Mouse (Mus musculus) Muller cell, postnatal 12 days (primary cell): ENCODE results near the gene Stra6.

Experiments used
- DNase-seq: peaks from one replicate; pipeline ENCODE4 v3.0.0-alpha.2; 2015; ENCODE audit errors: inconsistent ontology term

Gene Stra6

DNA sequence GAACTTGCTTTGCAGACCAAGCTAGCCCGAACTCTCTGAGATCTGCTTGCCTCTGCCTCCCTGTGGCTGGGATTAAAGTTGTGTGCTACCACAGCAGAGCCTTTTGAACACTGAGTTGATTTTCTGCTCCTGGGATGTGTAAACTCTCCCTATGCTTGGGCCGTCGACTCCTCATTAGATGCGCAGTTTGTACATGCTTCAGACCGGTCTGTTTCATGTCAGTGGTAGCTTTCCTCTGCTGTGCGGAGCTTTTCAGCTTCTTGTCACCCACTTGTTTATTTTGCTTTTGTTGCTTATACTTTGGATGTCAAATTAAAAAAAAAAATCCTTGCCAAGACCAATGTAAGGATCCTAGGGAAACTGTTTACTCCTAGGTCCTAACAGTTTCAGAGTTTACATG is 32.4 kb downstream of the Stra6 start:
- no peak for DNase-seq

DNA sequence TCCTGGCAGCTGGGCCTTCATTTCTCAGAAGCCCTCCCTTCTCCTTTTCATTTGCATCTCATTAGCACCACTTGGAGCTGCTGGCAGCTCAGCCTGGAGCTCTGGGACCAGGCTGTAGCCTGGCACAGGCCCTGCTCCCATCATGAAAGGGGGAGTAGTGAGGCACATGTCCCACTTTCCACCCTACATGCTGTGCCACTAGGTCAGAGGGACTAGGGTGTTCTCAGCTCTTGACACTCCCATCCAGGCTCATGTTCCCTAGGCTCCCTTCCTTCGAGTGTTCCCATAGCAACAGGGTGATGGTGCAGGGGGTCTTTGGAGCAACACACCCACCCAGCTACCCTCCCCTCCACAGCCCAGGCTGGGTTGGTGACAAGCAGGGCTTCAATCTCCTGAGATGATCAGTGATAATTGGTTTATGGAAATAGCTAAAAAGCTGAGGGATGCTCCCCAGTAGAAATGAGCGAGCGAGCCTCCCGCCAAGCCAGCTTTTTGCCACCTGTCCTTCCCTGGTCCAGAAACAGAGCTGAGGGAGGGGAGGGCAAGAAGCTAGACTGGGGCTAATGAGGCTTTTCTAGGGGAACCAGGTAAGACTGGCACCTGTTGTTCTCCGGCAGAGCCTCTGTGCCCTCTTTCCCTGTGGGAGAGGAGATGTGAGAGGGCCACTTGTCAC is 33.2 kb downstream of the Stra6 start:
- DNase-seq: peak; percentile 20

DNA sequence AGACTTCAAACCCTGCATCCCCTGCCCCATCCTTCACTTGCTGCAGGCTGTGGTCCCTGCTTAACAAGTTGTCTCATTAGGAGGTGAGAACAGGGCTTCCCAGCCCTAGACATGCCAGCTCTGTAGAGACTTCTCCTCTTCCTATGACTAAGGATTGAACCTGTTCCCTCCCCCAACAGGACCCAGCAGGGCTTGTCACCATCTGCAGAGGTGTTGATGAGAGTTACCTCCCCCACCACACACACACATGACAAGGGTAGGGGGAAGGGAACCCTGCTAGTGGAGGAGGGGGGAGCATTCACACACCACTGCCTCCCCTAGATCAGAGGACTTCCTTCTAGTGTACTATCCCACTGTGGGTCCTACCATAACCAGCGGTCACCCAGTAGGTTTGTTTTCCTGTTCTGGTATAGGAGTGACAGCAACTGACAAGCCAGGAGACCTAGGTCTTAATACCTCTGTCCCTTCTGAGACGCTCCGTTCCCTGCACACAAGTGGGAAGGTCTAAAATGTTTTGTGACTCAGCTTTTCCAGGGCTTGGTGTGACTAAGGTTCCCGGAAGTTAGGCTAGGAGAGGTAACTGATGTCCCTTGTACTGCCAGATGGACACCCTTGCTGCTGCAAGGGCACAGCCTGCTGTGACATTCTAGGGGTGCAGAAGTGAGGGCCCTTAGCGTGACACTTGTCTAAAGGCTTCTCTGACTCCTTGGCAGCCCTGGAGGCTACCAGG is 36.4 kb downstream of the Stra6 start:
- no peak for DNase-seq

DNA sequence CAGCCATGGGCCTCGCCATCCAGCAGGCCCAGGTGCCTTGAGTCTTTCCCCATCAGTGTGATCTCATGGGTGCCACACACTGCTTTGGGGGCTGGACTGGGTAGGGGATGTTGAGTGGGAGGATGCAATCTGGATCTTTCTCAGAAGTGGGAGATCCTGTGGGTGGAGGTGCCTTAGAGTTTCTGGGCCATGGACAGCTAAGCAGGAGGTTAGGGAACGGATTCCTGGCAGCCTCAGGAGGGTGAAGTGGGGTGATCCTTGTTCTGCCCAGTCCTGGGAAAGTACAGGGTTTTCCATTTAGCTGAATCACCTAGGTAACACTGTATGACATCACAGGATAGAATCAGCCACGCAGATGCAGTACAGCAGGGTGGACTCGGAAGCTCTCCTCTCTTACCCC is 38.4 kb downstream of the Stra6 start:
- DNase-seq: no peak

DNA sequence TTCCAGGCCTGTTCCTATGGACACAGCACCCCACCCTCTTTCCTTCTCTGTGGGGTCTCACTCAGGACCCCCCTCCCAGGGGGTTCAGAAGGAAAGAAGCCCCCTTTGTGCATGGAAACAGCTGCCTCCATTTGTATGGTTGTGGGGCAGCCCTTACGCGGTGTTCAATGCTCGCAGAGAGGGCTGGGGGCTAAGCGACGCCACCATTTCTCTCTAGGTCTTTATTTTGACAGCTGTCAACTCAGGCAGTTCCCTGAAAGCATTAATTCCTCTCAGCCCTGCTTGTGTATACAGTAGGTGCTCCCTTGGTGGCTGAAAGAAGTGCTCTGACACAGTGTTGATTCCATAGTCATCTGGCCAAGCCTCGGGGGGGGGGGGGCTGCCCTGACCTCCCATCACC is 40.1 kb downstream of the Stra6 start:
- DNase-seq: no peak

DNA sequence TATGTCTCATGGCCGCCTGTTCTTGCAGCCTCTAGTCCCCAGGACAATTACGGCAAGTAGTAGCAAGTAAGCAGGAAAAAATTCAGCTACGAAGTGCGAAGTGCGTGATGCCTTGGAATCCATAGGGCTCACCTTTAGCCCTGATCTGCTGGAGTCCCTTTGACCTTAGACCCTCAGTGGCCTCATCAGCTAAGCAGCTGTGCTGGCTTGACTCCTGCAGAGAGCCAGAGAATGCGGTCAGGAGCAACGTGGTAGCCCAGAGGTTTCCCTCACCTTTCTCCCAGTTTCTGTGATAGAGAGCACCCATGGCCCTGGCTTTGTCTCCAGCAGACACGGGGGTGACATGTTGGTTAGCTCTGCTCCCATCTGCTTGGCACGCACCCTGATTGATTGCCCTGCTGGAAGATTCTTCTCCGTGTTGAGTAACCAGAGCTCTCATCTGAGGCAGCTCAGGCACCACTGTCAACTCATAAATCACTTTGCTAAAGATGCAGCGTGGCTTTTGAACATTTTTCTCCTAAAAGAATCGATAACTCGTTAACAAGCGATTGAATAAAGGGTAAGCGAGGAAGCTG is 42.1 kb downstream of the Stra6 start:
- no peak for DNase-seq

DNA sequence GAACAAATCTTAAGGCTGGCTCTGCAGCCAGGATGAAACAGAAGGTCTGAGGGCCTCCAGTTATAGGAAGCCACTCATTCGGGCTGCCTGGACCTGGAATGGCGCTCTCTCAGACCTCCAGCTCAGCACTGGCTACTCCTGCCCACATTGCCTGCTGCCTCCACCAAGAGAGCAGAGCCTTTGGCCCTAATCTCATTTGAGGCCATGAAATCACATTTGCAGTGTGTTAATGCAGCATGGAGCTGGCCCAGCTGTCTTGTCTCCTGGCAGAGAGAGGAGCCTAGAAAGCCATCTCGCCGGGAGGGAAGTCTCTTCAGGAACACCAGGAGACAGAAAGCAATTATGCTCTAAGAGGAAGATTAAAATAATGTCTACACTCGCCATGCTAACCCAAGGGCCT is 43.9 kb downstream of the Stra6 start:
- DNase-seq: no peak

DNA sequence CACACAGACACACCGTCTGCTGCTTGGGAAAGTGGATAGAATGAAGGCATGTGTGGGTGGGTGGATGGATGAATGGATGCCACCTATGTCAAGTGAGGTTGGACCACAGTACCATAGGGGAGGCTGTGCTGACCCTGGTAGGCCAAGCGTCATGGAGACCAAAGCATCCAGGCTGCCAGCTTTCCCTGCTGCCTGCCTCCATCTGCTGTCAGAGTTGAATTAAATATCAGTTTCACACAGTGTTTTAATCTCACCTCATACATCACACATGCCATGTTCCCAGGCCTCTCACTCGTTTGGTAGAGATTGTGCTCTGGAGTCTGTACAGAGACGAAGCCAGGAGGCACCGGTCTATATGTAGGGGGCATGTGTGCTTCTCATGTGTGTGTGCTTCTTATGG is 47.2 kb downstream of the Stra6 start:
- DNase-seq: no peak

DNA sequence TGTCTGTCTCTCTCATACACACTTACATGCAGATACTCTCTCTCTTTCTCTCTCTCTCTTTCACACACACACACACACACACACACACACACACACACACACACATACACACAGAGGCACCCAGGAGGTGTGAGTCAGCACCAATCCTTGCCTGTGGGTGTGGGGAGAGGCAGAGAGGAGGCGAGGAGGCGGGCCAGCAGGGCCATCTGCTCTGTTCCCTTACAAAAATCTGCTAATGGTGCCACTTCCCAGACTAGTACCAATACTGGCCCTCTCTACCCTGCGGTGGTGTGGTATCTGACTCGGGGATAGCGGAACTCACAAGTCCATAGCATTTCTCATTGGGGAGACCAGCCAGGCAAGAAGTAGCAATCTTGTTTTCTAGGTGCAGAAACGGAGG is 47.8 kb downstream of the Stra6 start:
- peak; percentile 68 for DNase-seq

DNA sequence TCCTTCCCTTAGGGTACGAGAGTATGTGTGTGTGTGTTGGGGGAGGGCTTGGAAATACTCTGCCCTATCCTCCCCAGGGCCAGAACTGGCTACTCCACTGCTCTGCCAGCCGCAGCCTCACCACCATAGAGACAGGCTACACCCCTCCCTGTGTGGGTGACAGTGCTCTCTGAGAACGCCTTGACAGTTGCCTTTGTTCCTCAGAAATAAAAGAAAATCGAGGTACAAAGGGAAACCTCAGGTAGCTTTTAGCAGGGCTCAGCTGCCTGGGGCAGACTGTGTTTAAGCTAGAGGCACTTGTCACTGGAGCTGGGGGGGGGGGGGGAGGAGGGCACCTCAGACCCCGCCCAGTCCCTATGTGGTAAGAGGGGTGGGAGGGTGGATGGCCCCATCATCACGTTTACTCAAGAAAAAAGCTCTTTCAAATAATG is 48.7 kb downstream of the Stra6 start:
- DNase-seq: no peak

DNA sequence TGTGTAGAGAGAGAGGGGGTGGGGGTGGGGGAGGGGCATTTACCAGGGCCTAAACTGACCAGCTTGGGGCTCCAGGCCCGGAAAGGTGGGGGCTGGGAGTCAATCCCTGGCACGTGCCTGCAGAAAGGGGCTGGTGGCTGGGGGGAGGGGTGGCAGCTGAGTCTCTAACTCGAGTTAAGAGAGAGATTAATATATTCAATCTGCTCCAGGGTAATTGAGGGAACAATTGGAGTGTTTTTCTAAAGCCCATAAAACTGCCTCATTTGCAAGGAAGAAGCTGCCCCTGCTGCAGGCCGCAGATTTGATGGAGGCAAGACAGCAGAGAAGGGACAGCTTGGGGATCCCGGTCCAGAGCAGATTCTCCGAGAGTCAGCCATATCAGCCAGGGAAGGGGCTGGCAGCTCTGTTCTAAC is 49.3 kb downstream of the Stra6 start:
- no peak for DNase-seq

DNA sequence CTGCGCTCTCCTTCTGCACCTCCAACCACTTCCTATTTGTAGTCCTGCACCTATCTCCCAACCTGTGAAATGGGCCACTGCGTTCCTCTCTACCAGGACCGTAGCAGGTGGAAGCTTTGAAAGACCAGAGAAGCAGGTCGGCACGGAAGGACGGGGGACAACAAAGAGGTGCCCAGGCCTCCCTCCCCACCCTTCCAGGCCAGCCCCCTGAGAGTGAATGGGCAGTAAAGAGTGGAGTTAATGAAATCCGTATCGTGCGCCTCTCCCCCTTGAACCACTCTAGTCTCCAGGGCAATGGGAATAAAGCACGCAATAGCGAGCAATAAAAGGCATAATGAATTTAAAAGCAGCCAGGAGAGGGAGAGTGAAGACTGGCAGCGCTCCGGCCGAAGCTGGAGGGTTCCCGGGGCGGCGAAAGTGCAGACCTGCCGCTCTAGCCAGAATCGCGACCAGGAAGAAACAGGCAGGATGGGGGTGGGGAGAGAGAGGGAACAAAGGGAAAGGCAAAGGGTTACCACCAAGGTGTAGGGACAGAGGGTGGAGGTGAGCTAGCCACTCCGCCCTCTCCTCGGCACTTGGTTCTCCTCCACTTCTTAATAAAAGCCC is 49.8 kb downstream of the Stra6 start:
- DNase-seq: no peak

DNA sequence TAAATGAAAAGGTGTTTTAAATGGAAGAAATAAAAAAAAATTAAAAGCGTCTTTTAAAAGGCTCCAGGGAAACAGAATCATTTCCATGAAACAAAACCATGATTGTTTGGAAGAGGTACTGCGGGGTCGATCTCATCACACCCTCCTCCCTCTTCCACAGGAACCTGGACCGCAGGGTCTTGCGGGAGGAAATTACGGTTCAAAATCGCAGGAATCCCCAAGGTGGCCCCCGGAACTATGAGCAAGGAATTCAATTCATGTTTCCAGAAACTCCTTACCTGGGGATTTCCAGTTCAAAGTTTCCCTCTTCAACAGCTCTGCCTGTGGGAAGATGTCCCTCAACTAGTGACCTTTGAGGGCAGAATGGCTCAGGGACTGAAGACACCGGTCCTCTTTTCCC is 50.4 kb downstream of the Stra6 start:
- no peak for DNase-seq

DNA sequence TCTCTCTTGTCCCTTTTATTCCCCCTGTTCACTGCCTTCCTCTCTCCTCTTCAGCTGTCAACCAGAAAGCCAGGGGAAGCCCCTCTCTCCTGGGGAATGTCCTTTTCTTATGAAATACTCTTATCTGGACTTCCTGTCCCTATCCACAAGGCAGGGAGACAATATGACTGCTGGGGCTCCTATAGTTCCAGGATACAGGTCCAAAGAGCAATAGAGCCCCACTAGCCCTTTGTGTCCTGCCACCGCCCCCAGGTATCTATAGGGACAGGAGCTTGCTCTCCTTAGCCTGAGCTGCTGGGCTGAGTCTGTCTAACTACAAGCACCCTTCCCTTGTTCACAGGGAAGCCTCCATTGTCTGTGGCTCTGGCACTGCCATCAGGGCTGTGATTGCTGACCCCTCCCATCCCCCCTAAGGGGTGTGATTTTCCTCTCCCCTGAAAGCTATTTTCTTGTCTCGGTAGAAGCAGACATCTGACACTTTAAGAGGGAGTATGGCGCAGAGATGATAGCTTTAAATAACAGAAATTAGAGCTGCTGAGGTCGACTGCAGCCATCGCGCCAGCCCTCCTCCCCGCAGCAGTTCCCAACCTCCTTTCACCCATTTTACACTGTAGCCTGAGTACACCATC is 51.8 kb downstream of the Stra6 start:
- no peak for DNase-seq

DNA sequence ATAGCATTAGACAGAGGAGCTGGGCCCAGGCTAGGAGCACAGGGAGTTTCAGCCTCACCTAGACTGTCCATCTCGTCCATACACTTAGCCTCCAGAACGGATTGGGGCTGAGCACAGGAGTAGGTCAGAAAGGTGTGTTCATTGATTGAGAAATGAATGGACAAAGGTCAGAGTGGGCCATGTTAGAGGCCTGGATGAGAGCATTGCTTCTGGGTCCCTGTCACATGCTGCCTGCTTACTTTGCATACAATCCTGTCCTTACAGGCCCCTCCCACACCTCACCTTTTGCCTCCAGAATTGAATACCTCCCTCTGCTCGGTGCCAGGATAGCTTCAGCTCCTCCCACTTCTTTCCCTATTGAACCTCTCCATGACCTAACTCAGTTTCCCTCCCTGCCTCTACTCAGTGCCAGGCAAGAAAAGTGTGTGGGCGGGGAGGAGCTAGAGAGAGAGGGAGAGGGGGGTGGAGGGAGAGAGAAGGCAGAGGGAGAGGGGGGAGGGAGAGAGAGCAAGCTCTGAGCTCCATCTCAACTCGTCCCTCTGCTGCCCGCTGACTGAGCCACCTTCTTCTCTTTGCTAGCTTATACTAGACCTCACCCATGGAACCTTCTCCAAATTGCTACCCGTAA is 52.5 kb downstream of the Stra6 start:
- DNase-seq: no peak

DNA sequence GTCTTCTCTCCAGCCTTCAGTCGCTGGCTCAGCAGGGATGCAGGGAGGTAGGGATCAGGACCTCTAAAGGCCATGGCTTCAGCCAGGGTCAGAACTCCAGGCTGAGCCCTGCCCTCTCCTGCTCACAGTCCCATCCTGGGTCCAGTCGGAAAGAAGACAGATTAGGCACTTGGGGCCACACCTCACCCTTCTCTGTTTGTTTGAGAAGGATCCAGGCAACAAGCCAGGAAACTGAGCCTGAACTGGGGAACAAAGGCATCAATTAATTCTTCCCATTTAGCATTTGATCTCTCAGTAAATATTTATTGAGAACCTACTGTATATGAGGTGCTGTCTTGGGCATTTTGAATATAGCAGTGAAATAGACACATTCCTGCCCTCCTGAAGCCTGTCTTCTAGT is 55.1 kb downstream of the Stra6 start, which contains the start of gene Ccdc33:
TSS of gene Ccdc33 (minus strand) at position 153 of the 400 bp plus-strand sequence.
- no peak for DNase-seq

DNA sequence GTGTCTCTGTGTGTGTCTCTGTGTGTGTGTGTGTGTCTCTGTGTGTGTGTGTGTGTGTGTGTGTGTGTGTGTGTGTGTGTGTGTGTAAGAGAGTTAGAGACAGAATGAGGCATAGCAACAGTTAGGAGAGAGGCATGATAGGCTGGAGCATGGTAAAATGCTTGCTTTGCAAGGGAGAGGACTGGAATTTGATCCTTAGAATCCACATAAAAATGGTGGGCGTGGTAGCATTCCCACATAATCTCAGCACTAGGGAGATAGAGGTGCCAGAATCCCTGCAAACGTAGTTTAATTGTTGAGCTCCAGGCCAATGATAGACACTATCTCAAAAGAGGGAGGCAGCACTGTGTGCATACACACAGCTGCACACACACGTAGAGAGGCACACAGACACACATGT is 61.5 kb downstream of the Stra6 start:
- DNase-seq: no peak

DNA sequence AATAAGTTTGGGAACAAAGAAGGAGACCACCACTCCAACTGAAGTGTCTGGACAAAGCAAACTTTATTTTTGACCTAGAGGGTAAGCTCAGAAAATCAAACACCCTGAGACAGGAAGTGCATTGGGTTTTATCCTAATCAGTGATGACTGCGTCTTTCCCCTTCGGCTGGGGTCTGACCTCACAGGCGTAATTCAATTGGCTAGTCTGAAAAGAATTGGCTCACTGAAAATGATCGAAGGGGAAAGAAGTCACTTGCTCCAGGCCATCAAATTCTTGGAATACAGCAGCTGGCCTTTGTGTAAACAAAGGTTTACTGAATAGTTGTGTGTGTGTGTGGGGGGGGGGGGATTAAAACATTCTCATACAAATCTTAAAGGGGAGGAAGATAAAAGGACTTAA is 62.2 kb downstream of the Stra6 start:
- DNase-seq: peak; percentile 71

DNA sequence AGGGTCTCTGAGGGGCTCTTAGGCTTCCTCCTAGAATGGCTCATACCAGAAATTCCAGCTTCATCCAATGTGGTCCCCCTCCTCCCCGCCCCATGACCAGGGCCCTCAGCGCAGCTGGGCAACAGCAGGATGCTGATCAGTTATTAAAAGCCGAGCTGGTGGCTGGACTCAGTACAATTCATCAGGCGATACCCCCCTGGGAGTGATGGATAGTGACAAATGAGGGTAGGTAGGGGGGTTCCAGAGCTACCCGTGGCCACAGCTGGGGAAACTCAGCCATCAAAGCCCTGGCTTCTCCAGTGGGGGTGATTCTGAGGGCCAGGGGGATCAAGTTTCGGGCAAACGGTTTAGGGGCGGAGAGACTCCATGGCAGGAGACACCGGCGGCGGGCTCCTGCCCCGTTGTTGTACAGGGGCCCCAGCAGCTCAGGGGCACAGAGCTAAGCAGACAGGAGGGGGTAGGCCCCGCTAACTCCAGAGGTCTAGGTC is 65.4 kb downstream of the Stra6 start:
- no peak for DNase-seq

DNA sequence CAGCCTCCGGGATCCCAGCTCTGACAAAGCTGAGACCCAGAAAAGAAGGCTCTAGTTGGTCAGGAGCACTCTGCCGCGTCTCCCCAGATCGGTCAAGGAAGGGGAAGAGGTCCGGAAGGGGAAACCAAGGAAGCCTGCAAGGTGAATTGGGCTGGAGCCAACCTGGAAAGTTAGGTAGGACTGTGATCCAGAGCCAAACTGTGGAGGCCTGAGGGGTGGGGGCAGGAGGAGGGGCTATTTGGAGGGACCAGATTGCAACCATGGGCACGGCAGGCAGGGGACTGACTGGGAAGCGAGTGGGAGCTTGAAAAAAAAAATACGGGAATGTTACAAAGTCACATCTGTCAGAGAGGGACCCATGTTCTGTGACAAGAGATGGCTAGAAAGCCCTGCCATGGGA is 65.9 kb downstream of the Stra6 start:
- no peak for DNase-seq

DNA sequence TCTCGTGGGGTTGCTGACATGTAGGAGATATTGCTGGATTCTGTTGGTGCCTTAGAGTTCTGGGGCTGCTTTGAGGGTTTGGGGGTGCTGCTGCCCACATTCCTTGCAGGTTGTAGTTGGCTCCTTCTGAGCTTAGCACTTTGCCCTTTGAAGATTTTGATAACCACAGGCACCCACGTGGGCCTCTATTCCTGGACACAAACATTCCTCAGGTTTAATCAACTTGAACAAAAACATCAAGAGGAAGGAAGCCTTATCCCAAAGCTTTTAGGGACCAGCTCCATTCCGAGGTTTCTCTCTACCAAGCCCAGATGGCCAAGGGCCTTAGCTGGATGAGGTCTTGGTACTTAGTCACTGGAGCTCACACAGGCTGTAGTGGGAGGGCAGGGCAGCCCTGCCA is 67.3 kb downstream of the Stra6 start:
- peak; percentile 67 for DNase-seq

DNA sequence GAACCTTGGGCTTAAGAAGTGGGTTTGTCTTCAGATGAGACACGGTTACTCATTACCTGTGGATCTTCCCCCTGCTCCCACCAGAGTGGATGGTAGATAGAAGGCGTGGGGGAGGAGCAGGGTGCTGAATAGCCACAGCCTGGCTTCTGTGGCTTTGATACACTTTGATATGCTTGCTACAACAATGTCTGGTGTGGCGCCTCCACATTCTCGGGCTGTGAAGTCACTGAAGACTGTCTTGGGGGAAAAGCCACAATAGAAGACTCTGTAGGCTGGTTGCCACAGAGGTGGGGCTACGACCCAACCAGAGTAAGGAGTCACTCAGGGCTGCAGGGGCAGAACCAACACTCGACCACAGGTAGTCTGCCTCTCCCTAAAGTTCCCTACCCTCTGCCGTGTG is 68.1 kb downstream of the Stra6 start:
- peak; percentile 82 for DNase-seq
